In genomic region chr15:31602426-31602825, GRCm38 (mm10) we compare ENCODE assay signal across 8 mouse cellular contexts. TPM values are rescaled to one million over a fixed set of nuclear protein-coding genes. Genes with fewer than 3 reads are reported as not detected.
DNase-seq lines count a peak whose midpoint lies in the region; ATAC-seq and TF ChIP-seq lines count a peak whose summit lies in the region.

No protein-coding gene starts in this region.

- peaks cover 16% of the 10 kb centered on the region for H3K36me3 ChIP-seq in megakaryocyte, embryonic 14.5 days (replicated peaks; ENCODE audit: low read length)
- no peaks in the 10 kb centered on the region for H3K36me3 ChIP-seq in kidney, adult 2 months (ENCODE audit: control insufficient read depth, insufficient read depth, low read length)
- peaks cover 14% of the 10 kb centered on the region for H3K36me3 ChIP-seq in liver, embryonic 12.5 days

- H3K27me3 ChIP-seq in megakaryocyte, embryonic 14.5 days (replicated peaks), result no peaks in the 10 kb centered on the region
- H3K27me3 ChIP-seq in kidney, adult 2 months (replicated peaks; ENCODE audit: control insufficient read depth, insufficient read depth, low read length), result no peaks in the 10 kb centered on the region
- H3K27me3 ChIP-seq in liver, embryonic 12.5 days (replicated peaks), result no peaks in the 10 kb centered on the region

- H3K4me3 ChIP-seq in megakaryocyte, embryonic 14.5 days (replicated peaks), result peak overlapping the region; percentile 98
- peak overlapping the region; percentile 96 for H3K4me3 ChIP-seq in kidney, adult 2 months (ENCODE audit: insufficient read depth, low read depth, low read length)
- peak overlapping the region; percentile 88 for H3K4me3 ChIP-seq in liver, embryonic 12.5 days

- TF ChIP-seq CTCF in kidney, adult 2 months (conservative IDR thresholded peaks at IDR 0.05; ENCODE audit: insufficient read depth, insufficient read length, low read depth, low read length), result peak; percentile 59

- peaks cover 59% of the 10 kb centered on the region for H3K4me1 ChIP-seq in megakaryocyte, embryonic 14.5 days
- peaks cover 16% of the 10 kb centered on the region for H3K4me1 ChIP-seq in kidney, adult 2 months (ENCODE audit: control insufficient read depth, insufficient read depth, low read length)
- peaks cover 39% of the 10 kb centered on the region for H3K4me1 ChIP-seq in liver, embryonic 12.5 days

- peak; percentile 69 to 79 for DNase-seq in cerebellum, postnatal 25 days
- DNase-seq in heart, adult 8-10 months (ENCODE audit: low spot score), result peak; percentile 16
- DNase-seq in kidney, adult 2 months, result peak; percentile 65
- peak; percentile 57 for DNase-seq in neural tube, embryonic 10.5 days (ENCODE audit: extremely low spot score, low spot score)
- DNase-seq in testis, postnatal 14 days (ENCODE audit: low spot score), result peak; percentile 68

- WGBS in kidney, adult 2 months, result under 1% methylated on average over 15 of the region's 15 CpGs
- 3% methylated on average over 15 of the region's 15 CpGs for whole genome bisulfite sequencing in liver, embryonic 12.5 days (ENCODE audit: insufficient replicate concordance)

- TF ChIP-seq POLR2A in kidney, adult 2 months (IDR thresholded peaks at IDR 0.05; ENCODE audit: low read depth, low read length), result no peak

- peak overlapping the region; percentile 90 for H3K9ac ChIP-seq in liver, embryonic 12.5 days

- H3K27ac ChIP-seq in kidney, adult 2 months (ENCODE audit: insufficient read depth, low read depth, low read length), result no peak overlapping the region
- peak overlapping the region; percentile 87 for H3K27ac ChIP-seq in liver, embryonic 12.5 days

- no peak for ATAC-seq in megakaryocyte, adult 5-6 weeks (ENCODE audit: poor library complexity, severe bottlenecking)
- peak; percentile 65 for ATAC-seq in liver, embryonic 12.5 days

- no peaks in the 10 kb centered on the region for H3K9me3 ChIP-seq in megakaryocyte, embryonic 14.5 days
- no peaks in the 10 kb centered on the region for H3K9me3 ChIP-seq in liver, embryonic 12.5 days (replicated peaks)

- peak overlapping the region; percentile 79 for H3K4me2 ChIP-seq in liver, embryonic 12.5 days

RNA-seq across cellular contexts. Expression of gene Fam173b, which starts 0.8 kb away (rescaled TPM):
- 2.1 and 3.6 TPM in 2 replicates for polyA plus RNA-seq in megakaryocyte, embryonic 14.5 days (2012; ENCODE audit: insufficient read depth, low replicate concordance)
- total RNA-seq in megakaryocyte, adult 5-6 weeks (2015), result 7.0 and 10.5 TPM in 2 replicates
- total RNA-seq in megakaryocyte, adult 5-6 weeks (2017), result 5.6 and 8.0 TPM in 2 replicates
- total RNA-seq in heart, adult 8-10 months (2022), result 10 to 100 TPM; 17.2 to 22.2 (median 20.3) TPM
- polyA plus RNA-seq in kidney, adult 2 months (2012; rRNA removed), result 10.8 and 13.6 TPM in 2 replicates
- 10.0 and 10.6 TPM in 2 replicates for polyA plus RNA-seq in liver, embryonic 12.5 days (2016; fragmentation: Nextera tagmentation; extraction: Ambion mirVana)

RNA-seq across cellular contexts. Expression of gene Cct5, which starts 0.8 kb away (rescaled TPM):
- polyA plus RNA-seq in megakaryocyte, embryonic 14.5 days (2012; ENCODE audit: insufficient read depth, low replicate concordance), result 6.1 and 19.7 TPM in 2 replicates
- total RNA-seq in megakaryocyte, adult 5-6 weeks (2015), result 274 and 308 TPM in 2 replicates
- 263 and 265 TPM in 2 replicates for total RNA-seq in megakaryocyte, adult 5-6 weeks (2017)
- total RNA-seq in heart, adult 8-10 months (2022), result 100 to 1,000 TPM; 123 to 130 (median 127) TPM
- 87.3 and 102 TPM in 2 replicates for polyA plus RNA-seq in kidney, adult 2 months (2012; rRNA removed)
- 472 and 504 TPM in 2 replicates for polyA plus RNA-seq in liver, embryonic 12.5 days (2016; fragmentation: Nextera tagmentation; extraction: Ambion mirVana)

RNA-seq across cellular contexts. Expression of gene Cmbl, which starts 37.2 kb away (rescaled TPM):
- polyA plus RNA-seq in megakaryocyte, embryonic 14.5 days (2012; ENCODE audit: insufficient read depth, low replicate concordance), result not detected in 2 replicates
- total RNA-seq in megakaryocyte, adult 5-6 weeks (2015), result 0.46 TPM in 1 of 2 replicates, not detected in the other
- 0.48 TPM in 1 of 2 replicates, not detected in the other for total RNA-seq in megakaryocyte, adult 5-6 weeks (2017)
- total RNA-seq in heart, adult 8-10 months (2022), result 10 to 100 TPM; 31.4 to 42.1 (median 34.4) TPM
- polyA plus RNA-seq in kidney, adult 2 months (2012; rRNA removed), result 343 and 361 TPM in 2 replicates
- 2.5 and 3.6 TPM in 2 replicates for polyA plus RNA-seq in liver, embryonic 12.5 days (2016; fragmentation: Nextera tagmentation; extraction: Ambion mirVana)

Comparison
In these comparisons a context has a peak if more than half of its experiments do, and no peak if none do; other contexts are left out.
1. DNase-seq: peak in every context shown above with its lines; median percentile 74 in cerebellum, postnatal 25 days; 68 in testis, postnatal 14 days; 65 in kidney, adult 2 months; 57 in neural tube, embryonic 10.5 days; 16 in heart, adult 8-10 months.
2. RNA of gene Cmbl, which starts 37.2 kb away (polyA plus RNA-seq): 343 to 361 TPM in kidney, adult 2 months; 2.5 to 3.6 TPM in liver, embryonic 12.5 days and not detected in megakaryocyte, embryonic 14.5 days; every median in the first group is over 10 times any median in the second.
3. Peak in every context shown above with its lines, with median percentiles within 50 percentile points of each other: H3K4me3 ChIP-seq.